Mouse (Mus musculus) spleen, postnatal 10 days (tissue): ENCODE data around the gene Olfr50.

Experiments used
- DNase-seq, 2 experiments: peaks; one replicate each; pipeline ENCODE4 v3.0.0; 2021 to 2022; ENCODE audit warnings: low spot score in 2 of 2

Olfr50 gene

GRCm38 (mm10) chr2:36790238-36790637, at the start of gene Olfr50:
Gene Olfr50, plus strand, starts transcription at chr2:36790538.
- DNase-seq = no peak

GRCm38 (mm10) chr2:36783976-36784375, 6.4 kb upstream of the Olfr50 start, which contains the start of gene Olfr348:
Gene Olfr348, plus strand, starts transcription at chr2:36784276.
- DNase-seq = no peak

GRCm38 (mm10) chr2:36816932-36817331, 26.6 kb downstream of the Olfr50 start, which contains the start of gene Olfr3:
Gene Olfr3, minus strand, starts transcription at chr2:36817032.
- DNase-seq = no peak

- no peak for DNase-seq
Measured at GRCm38 (mm10) chr2:36846010-36846409, 55.7 kb downstream of the Olfr50 start, which contains the start of gene Olfr350. Gene Olfr350, plus strand, starts transcription at chr2:36846310.
